Mouse (Mus musculus) neural tube, embryonic 13.5 days (tissue): ENCODE results near the gene Snx22. TPM values are rescaled to one million over a fixed set of nuclear protein-coding genes. Genes with fewer than 3 reads are reported as not detected.

ENCODE experiments used
- ATAC-seq: fragments of 200-750 bp; cut with Nextera tagmentation; 2 replicates; pipeline ENCODE4 v1.8.0; 2017; ENCODE audit warnings: low read depth, mild to moderate bottlenecking, moderate TSS enrichment, moderate library complexity
- H3K27ac ChIP-seq: fragments of 300-500 bp; sonication (generic); replicated peaks from 2 replicates; pipeline ENCODE4 v1.5.1; 2015; ENCODE audit warnings: moderate library complexity, mild to moderate bottlenecking, inconsistent platforms
- H3K27me3 ChIP-seq: fragments of 300-500 bp; sonication (generic); 2 replicates; pipeline ENCODE4 v1.6.1; 2015; ENCODE audit warnings: mild to moderate bottlenecking, inconsistent platforms
- H3K36me3 ChIP-seq: fragments of 300-500 bp; sonication (generic); 2 replicates; pipeline ENCODE4 v1.6.1; 2015; ENCODE audit warnings: mild to moderate bottlenecking, inconsistent platforms
- H3K4me1 ChIP-seq: fragments of 300-500 bp; sonication (generic); replicated peaks from 2 replicates; pipeline ENCODE4 v1.6.1; 2015; ENCODE audit warnings: inconsistent platforms
- H3K4me2 ChIP-seq: fragments of 300-500 bp; sonication (generic); 2 replicates; pipeline ENCODE4 v1.6.1; 2015; ENCODE audit warnings: inconsistent platforms, mild to moderate bottlenecking, moderate library complexity
- H3K4me3 ChIP-seq: fragments of 300-500 bp; sonication (generic); 2 replicates; pipeline ENCODE4 v1.5.1; 2015; ENCODE audit warnings: mild to moderate bottlenecking, inconsistent platforms
- H3K9ac ChIP-seq: fragments of 300-500 bp; sonication (generic); 2 replicates; pipeline ENCODE4 v1.6.1; 2015; ENCODE audit warnings: moderate library complexity, mild to moderate bottlenecking, inconsistent platforms
- H3K9me3 ChIP-seq: fragments of 300-500 bp; sonication (generic); 2 replicates; pipeline ENCODE4 v1.6.1; 2016; ENCODE audit warnings: inconsistent platforms
- WGBS: fragments of 180-500 bp; shearing (Covaris S2); methylation state at CpG from one replicate; pipeline ENCODE4 v1.1.7; 2015; 5-methylcytosine and 5-hydroxymethylcytosine counted together
- polyA plus RNA-seq: library from polyadenylated mRNA; unstranded; fragments of >200 nt; fragmentation: Nextera tagmentation; extraction: Ambion mirVana; gene quantifications from 2 replicates; pipeline ENCODE4 v1.2.1, GENCODE M21; 2015

Gene Snx22
- polyA plus RNA-seq, 1 experiment from 2014 or later, result 5.3 TPM

GRCm38 (mm10) chr9:66090593-66091244 is 21.2 kb upstream of the Snx22 start:
- no peak for ATAC-seq
- Histone ChIP-seq H3K9ac (no peak overlapping the region), H3K27ac (no peak overlapping the region), H3K4me2 (no peak overlapping the region), H3K9me3 (no peaks in the 10 kb centered on the region), H3K4me3 (no peak overlapping the region), H3K27me3 (no peaks in the 10 kb centered on the region), H3K4me1 (peaks cover 8% of the 10 kb centered on the region; the same call in 1 of the 2 replicates), H3K36me3 (peaks cover 98% of the 10 kb centered on the region)
- 90% methylated on average over 13 of the region's 13 CpGs for WGBS

- no peak overlapping the region for H3K9ac ChIP-seq
- H3K4me3 ChIP-seq, result no peak overlapping the region
- H3K27ac ChIP-seq, result no peak overlapping the region
- ATAC-seq, result no peak
- H3K4me1 ChIP-seq, result peaks cover 8% of the 10 kb centered on the region; the same call in 1 of the 2 replicates
- no peaks in the 10 kb centered on the region for H3K27me3 ChIP-seq
- peaks cover 75% of the 10 kb centered on the region for H3K36me3 ChIP-seq
- 52% methylated on average over 4 of the region's 4 CpGs for WGBS
- H3K4me2 ChIP-seq, result no peak overlapping the region
- no peaks in the 10 kb centered on the region for H3K9me3 ChIP-seq
Measured at GRCm38 (mm10) chr9:66088411-66088810, 18.9 kb upstream of the Snx22 start.

GRCm38 (mm10) chr9:66087062-66087461 is 17.5 kb upstream of the Snx22 start:
- Histone ChIP-seq H3K4me2 (no peak overlapping the region), H3K36me3 (peaks cover 61% of the 10 kb centered on the region), H3K4me1 (0 out of 2 replicates have a peak, but pooled peaks cover under 1% of the 10 kb centered on the region), H3K9me3 (no peaks in the 10 kb centered on the region), H3K27ac (no peak overlapping the region), H3K9ac (no peak overlapping the region), H3K27me3 (no peaks in the 10 kb centered on the region), H3K4me3 (no peak overlapping the region)
- WGBS, result 95% methylated on average over 7 of the region's 7 CpGs
- no peak for ATAC-seq

- no peak overlapping the region for H3K4me2 ChIP-seq
- no peaks in the 10 kb centered on the region for H3K4me1 ChIP-seq
- H3K9ac ChIP-seq, result no peak overlapping the region
- no peak for ATAC-seq
- H3K27ac ChIP-seq, result no peak overlapping the region
- no peaks in the 10 kb centered on the region for H3K27me3 ChIP-seq
- peaks cover 32% of the 10 kb centered on the region for H3K36me3 ChIP-seq
- H3K4me3 ChIP-seq, result no peak overlapping the region
- H3K9me3 ChIP-seq, result no peaks in the 10 kb centered on the region
- WGBS, result 91% methylated on average over 3 of the region's 3 CpGs
Measured at GRCm38 (mm10) chr9:66084171-66084570, 14.7 kb upstream of the Snx22 start.

GRCm38 (mm10) chr9:66081999-66082398 is 12.5 kb upstream of the Snx22 start:
- no peaks in the 10 kb centered on the region for H3K9me3 ChIP-seq
- H3K27me3 ChIP-seq, result no peaks in the 10 kb centered on the region
- H3K4me2 ChIP-seq, result no peak overlapping the region
- peaks cover 7% of the 10 kb centered on the region; the same call in 1 of the 2 replicates for H3K4me1 ChIP-seq
- no peak overlapping the region for H3K9ac ChIP-seq
- no peak overlapping the region for H3K4me3 ChIP-seq
- H3K27ac ChIP-seq, result no peak overlapping the region
- no peak for ATAC-seq
- peaks cover 12% of the 10 kb centered on the region for H3K36me3 ChIP-seq
- 86% methylated on average over 4 of the region's 4 CpGs for WGBS

- 63% methylated on average over 3 of the region's 3 CpGs for WGBS
- no peak for ATAC-seq
Measured at GRCm38 (mm10) chr9:66080804-66081459, 11.4 kb upstream of the Snx22 start.

GRCm38 (mm10) chr9:66078493-66078892 is 9.0 kb upstream of the Snx22 start:
- H3K9ac ChIP-seq, result peak overlapping the region; percentile 35; the same call in 1 of the 2 replicates
- no peak; the same call in 1 of the 2 replicates for ATAC-seq
- H3K4me2 ChIP-seq, result peak overlapping the region; percentile 31
- H3K9me3 ChIP-seq, result peaks cover 6% of the 10 kb centered on the region; the same call in 1 of the 2 replicates
- peaks cover 7% of the 10 kb centered on the region; the same call in 1 of the 2 replicates for H3K4me1 ChIP-seq
- no peak overlapping the region for H3K27ac ChIP-seq
- no peaks in the 10 kb centered on the region for H3K27me3 ChIP-seq
- H3K36me3 ChIP-seq, result no peaks in the 10 kb centered on the region
- no peak overlapping the region for H3K4me3 ChIP-seq
- 14% methylated on average over 14 of the region's 14 CpGs for WGBS

More at GRCm38 (mm10) chr9:66080804-66081459, 11.4 kb upstream of the Snx22 start:
- Histone ChIP-seq H3K36me3 (peaks cover under 1% of the 10 kb centered on the region; the same call in 1 of the 2 replicates), H3K4me2 (no peak overlapping the region), H3K9me3 (no peaks in the 10 kb centered on the region), H3K4me1 (peaks cover 7% of the 10 kb centered on the region; the same call in 1 of the 2 replicates), H3K9ac (no peak overlapping the region), H3K27me3 (no peaks in the 10 kb centered on the region), H3K27ac (no peak overlapping the region), H3K4me3 (no peak overlapping the region)

GRCm38 (mm10) chr9:66078072-66078471 is 8.6 kb upstream of the Snx22 start:
- WGBS, result 78% methylated on average over 3 of the region's 3 CpGs
- no peak overlapping the region for H3K4me3 ChIP-seq
- H3K9ac ChIP-seq, result peak overlapping the region; percentile 35; the same call in 1 of the 2 replicates
- ATAC-seq, result no peak
- no peaks in the 10 kb centered on the region for H3K27me3 ChIP-seq
- peaks cover 6% of the 10 kb centered on the region; the same call in 1 of the 2 replicates for H3K9me3 ChIP-seq
- H3K36me3 ChIP-seq, result no peaks in the 10 kb centered on the region
- H3K4me2 ChIP-seq, result peak overlapping the region; percentile 31
- no peak overlapping the region for H3K27ac ChIP-seq
- peaks cover 7% of the 10 kb centered on the region; the same call in 1 of the 2 replicates for H3K4me1 ChIP-seq

- Histone ChIP-seq H3K27ac (no peak overlapping the region), H3K27me3 (peaks cover 32% of the 10 kb centered on the region), H3K9me3 (peaks cover 6% of the 10 kb centered on the region; the same call in 1 of the 2 replicates), H3K9ac (no peak overlapping the region), H3K36me3 (no peaks in the 10 kb centered on the region), H3K4me3 (no peak overlapping the region), H3K4me1 (peaks cover 14% of the 10 kb centered on the region), H3K4me2 (no peak overlapping the region)
- ATAC-seq, result no peak
- WGBS, result 90% methylated on average over 7 of the region's 7 CpGs
Measured at GRCm38 (mm10) chr9:66072754-66073153, 3.2 kb upstream of the Snx22 start.

GRCm38 (mm10) chr9:66070151-66070550 is 632 bp upstream of the Snx22 start:
- 95% methylated on average over 5 of the region's 5 CpGs for WGBS

GRCm38 (mm10) chr9:66068971-66069391 is 538 bp downstream of the Snx22 start:
- Histone ChIP-seq H3K36me3 (peaks cover 34% of the 10 kb centered on the region), H3K27ac (no peak overlapping the region), H3K4me2 (peak overlapping the region; percentile 86), H3K27me3 (peaks cover 47% of the 10 kb centered on the region), H3K4me1 (peaks cover 18% of the 10 kb centered on the region), H3K4me3 (peak overlapping the region; percentile 47), H3K9me3 (peaks cover under 1% of the 10 kb centered on the region; the same call in 1 of the 2 replicates), H3K9ac (peak overlapping the region; percentile 63)
- under 1% methylated on average over 30 of the region's 30 CpGs for WGBS
- ATAC-seq, result peak; percentile 76; the same call in 1 of the 2 replicates

More at GRCm38 (mm10) chr9:66070151-66070550, 632 bp upstream of the Snx22 start:
- no peak overlapping the region; the same call in 1 of the 2 replicates for H3K4me3 ChIP-seq
- H3K9me3 ChIP-seq, result peaks cover 6% of the 10 kb centered on the region; the same call in 1 of the 2 replicates
- peaks cover 25% of the 10 kb centered on the region for H3K36me3 ChIP-seq
- peak overlapping the region; percentile 86; the same call in 1 of the 2 replicates for H3K4me2 ChIP-seq
- H3K27me3 ChIP-seq, result peaks cover 47% of the 10 kb centered on the region
- H3K9ac ChIP-seq, result no peak overlapping the region
- no peak for ATAC-seq
- peaks cover 18% of the 10 kb centered on the region for H3K4me1 ChIP-seq
- H3K27ac ChIP-seq, result no peak overlapping the region

GRCm38 (mm10) chr9:66068056-66068455 is 1.5 kb downstream of the Snx22 start:
- WGBS, result 66% methylated on average over 4 of the region's 4 CpGs
- Histone ChIP-seq H3K27ac (no peak overlapping the region), H3K4me3 (0 out of 2 replicates have a peak overlapping the region, but pooled peaks have one; percentile 47), H3K36me3 (peaks cover 43% of the 10 kb centered on the region), H3K27me3 (peaks cover 47% of the 10 kb centered on the region), H3K4me2 (no peak overlapping the region), H3K9ac (no peak overlapping the region), H3K4me1 (peaks cover 18% of the 10 kb centered on the region), H3K9me3 (no peaks in the 10 kb centered on the region)
- no peak for ATAC-seq
